Mouse (Mus musculus) right cerebral cortex, postnatal 25 days (tissue): ENCODE measurements around the gene Kremen2.

ENCODE experiments used
- DNase-seq: peaks from one replicate; pipeline ENCODE4 v3.0.0; 2022

The Kremen2 gene

GRCm38 (mm10) chr17:23758801-23759200, 13.2 kb upstream of the Kremen2 start:
- no peak for DNase-seq

GRCm38 (mm10) chr17:23757581-23757980, 11.9 kb upstream of the Kremen2 start:
- no peak for DNase-seq

GRCm38 (mm10) chr17:23755689-23756088, 10.1 kb upstream of the Kremen2 start:
- no peak for DNase-seq

GRCm38 (mm10) chr17:23749400-23750191, 4.0 kb upstream of the Kremen2 start:
- no peak for DNase-seq

- DNase-seq = peak; percentile 50
Measured at GRCm38 (mm10) chr17:23748631-23749391, 3.2 kb upstream of the Kremen2 start.

- DNase-seq = no peak
Measured at GRCm38 (mm10) chr17:23748026-23748425, 2.4 kb upstream of the Kremen2 start.

- DNase-seq = no peak
Measured at GRCm38 (mm10) chr17:23747471-23747870, 1.8 kb upstream of the Kremen2 start.

GRCm38 (mm10) chr17:23746767-23747166, 1.1 kb upstream of the Kremen2 start:
- no peak for DNase-seq

GRCm38 (mm10) chr17:23746311-23746710, 678 bp upstream of the Kremen2 start:
- DNase-seq = no peak

GRCm38 (mm10) chr17:23744651-23745050, 982 bp downstream of the Kremen2 start:
- no peak for DNase-seq

- no peak for DNase-seq
Measured at GRCm38 (mm10) chr17:23744076-23744475, 1.6 kb downstream of the Kremen2 start.

- DNase-seq = no peak
Measured at GRCm38 (mm10) chr17:23742941-23743340, 2.7 kb downstream of the Kremen2 start.

- DNase-seq = no peak
Measured at GRCm38 (mm10) chr17:23742210-23742793, 3.3 kb downstream of the Kremen2 start.

- no peak for DNase-seq
Measured at GRCm38 (mm10) chr17:23741359-23742209, 4.0 kb downstream of the Kremen2 start.

GRCm38 (mm10) chr17:23740598-23741021, 5.0 kb downstream of the Kremen2 start, which contains the start of gene Paqr4:
Gene Paqr4 (minus strand): TSS chr17:23740867.
- no peak for DNase-seq

- peak; percentile 94 for DNase-seq
Measured at GRCm38 (mm10) chr17:23740136-23740584, 5.5 kb downstream of the Kremen2 start.

- peak; percentile 41 for DNase-seq
Measured at GRCm38 (mm10) chr17:23739202-23740135, 6.2 kb downstream of the Kremen2 start.

GRCm38 (mm10) chr17:23738836-23739201, 6.8 kb downstream of the Kremen2 start:
- DNase-seq = no peak

GRCm38 (mm10) chr17:23737493-23738445, 7.9 kb downstream of the Kremen2 start:
- DNase-seq = no peak

- no peak for DNase-seq
Measured at GRCm38 (mm10) chr17:23734341-23734740, 11.3 kb downstream of the Kremen2 start.
